Mouse (Mus musculus) embryonic fibroblast, embryonic 13.5 days (primary cell): ENCODE results near the gene Slc24a3.

Experiments
- CTCF ChIP-seq: IDR thresholded peaks from 2 replicates; pipeline ENCODE4 v1.5.1; 2011; ENCODE audit warnings: mild to moderate bottlenecking, control low read depth, low read length, moderate library complexity, borderline replicate concordance; ENCODE audit not compliant: insufficient read depth
- POLR2A ChIP-seq: IDR thresholded peaks from 2 replicates; pipeline ENCODE4 v1.6.1; 2011; ENCODE audit warnings: low read depth, mild to moderate bottlenecking, control low read depth, low read length, moderate library complexity

DNA sequence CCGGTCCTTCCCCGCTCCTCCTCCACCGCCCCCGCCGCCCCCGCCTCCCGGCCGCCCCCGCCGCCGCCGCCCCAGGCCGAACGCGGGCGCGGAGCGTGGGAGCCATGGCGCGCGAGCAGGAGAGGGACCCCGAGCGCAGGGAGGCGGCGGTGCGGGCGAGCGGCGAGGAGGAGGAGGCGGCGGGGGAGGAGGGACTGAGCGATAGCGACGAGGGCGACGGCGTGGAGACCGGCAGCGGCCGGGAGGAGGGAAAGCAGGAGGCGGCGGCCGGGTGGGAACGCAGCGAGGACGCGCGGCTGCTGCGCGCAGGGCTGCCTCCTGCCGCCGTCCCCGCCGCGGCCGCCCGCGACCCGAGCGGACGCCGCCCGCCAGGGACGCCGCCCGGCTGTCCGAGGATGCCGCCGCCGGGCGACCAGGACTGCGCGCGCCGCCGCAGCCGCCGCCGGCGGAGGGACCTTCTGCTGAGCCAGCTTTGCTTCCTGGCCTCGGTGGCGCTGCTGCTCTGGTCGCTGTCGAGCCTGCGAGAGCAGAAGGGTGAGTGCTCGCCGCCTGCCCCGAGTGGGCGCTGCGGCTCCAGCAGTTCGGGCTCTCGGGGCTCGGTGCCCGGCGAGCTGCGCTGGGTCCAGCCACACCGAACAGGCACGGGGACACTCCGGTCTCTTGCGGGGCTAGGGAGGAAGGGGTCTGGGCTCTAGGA is at the start of gene Slc24a3:
- no peak for TF ChIP-seq POLR2A
- peak; percentile 80 for TF ChIP-seq CTCF
